Mouse (Mus musculus) hindbrain, embryonic 10.5 days (tissue): ENCODE data around the gene Siah1b. TPM values are rescaled to one million over a fixed set of nuclear protein-coding genes. Genes with fewer than 3 reads are reported as not detected.

Experiments used
- DNase-seq: peaks from one replicate; pipeline ENCODE4 v3.0.0-alpha.2; 2017; ENCODE audit warnings: low spot score
- H3K27ac ChIP-seq: fragments of 300-500 bp; sonication (generic); 2 replicates; pipeline ENCODE4 v1.5.1; 2016; ENCODE audit warnings: mild to moderate bottlenecking, moderate library complexity
- H3K27me3 ChIP-seq: fragments of 300-500 bp; sonication (generic); 2 replicates; pipeline ENCODE4 v1.6.1; 2016; ENCODE audit warnings: mild to moderate bottlenecking; ENCODE audit not compliant: poor library complexity, insufficient read depth, severe bottlenecking
- H3K36me3 ChIP-seq: fragments of 300-500 bp; sonication (generic); 2 replicates; pipeline ENCODE4 v1.6.1; 2016; ENCODE audit warnings: mild to moderate bottlenecking, moderate library complexity
- H3K4me1 ChIP-seq: fragments of 300-500 bp; sonication (generic); replicated peaks from 2 replicates; pipeline ENCODE4 v1.6.1; 2016; ENCODE audit warnings: mild to moderate bottlenecking
- H3K4me3 ChIP-seq: fragments of 300-500 bp; sonication (generic); 2 replicates; pipeline ENCODE4 v1.5.1; 2016; ENCODE audit warnings: mild to moderate bottlenecking, moderate library complexity
- H3K9me3 ChIP-seq: fragments of 300-500 bp; sonication (generic); 2 replicates; pipeline ENCODE4 v1.6.1; 2016; ENCODE audit warnings: mild to moderate bottlenecking, moderate library complexity
- WGBS: fragments of 180-500 bp; shearing (Covaris S2); methylation state at CpG from one replicate; pipeline ENCODE4 v1.1.7; 2016; 5-methylcytosine and 5-hydroxymethylcytosine counted together
- polyA plus RNA-seq: library from polyadenylated mRNA; unstranded; fragments of >200 nt; fragmentation: Nextera tagmentation; extraction: Ambion mirVana; gene quantifications from 2 replicates; pipeline ENCODE4 v1.2.1, GENCODE M21; 2016

Gene Siah1b
- polyA plus RNA-seq, 1 experiment from 2014 or later, result 42.0 TPM

GRCm38 (mm10) chrX:164068968-164069367 lies 7.3 kb downstream of the Siah1b start:
- peaks cover 6% of the 10 kb centered on the region; the same call in 1 of the 2 replicates for H3K27me3 ChIP-seq
- H3K9me3 ChIP-seq, result no peaks in the 10 kb centered on the region
- no peaks in the 10 kb centered on the region for H3K4me1 ChIP-seq
- peaks cover 33% of the 10 kb centered on the region for H3K36me3 ChIP-seq
- 85% methylated on average over 4 of the region's 4 CpGs for WGBS
- no peak for DNase-seq
- no peak overlapping the region for H3K4me3 ChIP-seq
- no peak overlapping the region for H3K27ac ChIP-seq

GRCm38 (mm10) chrX:164066185-164066584 lies 10.1 kb downstream of the Siah1b start:
- Histone ChIP-seq H3K27ac (no peak overlapping the region), H3K9me3 (no peaks in the 10 kb centered on the region), H3K4me3 (no peak overlapping the region), H3K4me1 (no peaks in the 10 kb centered on the region), H3K27me3 (peaks cover 21% of the 10 kb centered on the region), H3K36me3 (peaks cover 6% of the 10 kb centered on the region)
- peak; percentile 46 for DNase-seq
- 16% methylated on average over 2 of the region's 2 CpGs for WGBS

GRCm38 (mm10) chrX:164059070-164059469 lies 17.2 kb downstream of the Siah1b start:
- Histone ChIP-seq H3K27ac (no peak overlapping the region), H3K9me3 (no peaks in the 10 kb centered on the region), H3K27me3 (peaks cover 48% of the 10 kb centered on the region), H3K4me1 (peaks cover 6% of the 10 kb centered on the region; the same call in 1 of the 2 replicates), H3K36me3 (no peaks in the 10 kb centered on the region), H3K4me3 (no peak overlapping the region)
- DNase-seq, result no peak
- 67% methylated on average over 4 of the region's 4 CpGs for WGBS

DNA sequence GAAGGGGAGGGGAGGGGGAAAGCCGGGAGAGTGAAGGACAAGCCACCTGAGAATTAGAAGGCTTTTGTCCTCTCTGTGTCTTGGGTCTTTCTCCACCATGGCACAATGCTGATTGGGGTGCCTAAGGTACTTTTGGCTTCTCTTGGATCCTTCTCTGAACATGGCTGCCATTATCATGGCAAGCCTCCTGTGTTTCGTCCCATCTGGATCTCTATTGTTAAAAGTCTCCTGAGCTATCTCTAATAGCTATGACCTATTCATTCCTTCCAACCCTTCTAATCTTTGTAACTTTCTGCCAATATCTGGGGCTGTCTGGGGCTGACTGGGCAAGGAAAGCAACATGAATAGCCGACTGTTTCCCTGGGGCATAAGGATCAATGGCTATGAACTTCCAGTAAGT lies 17.8 kb downstream of the Siah1b start:
- Histone ChIP-seq H3K36me3 (no peaks in the 10 kb centered on the region), H3K27ac (no peak overlapping the region), H3K9me3 (no peaks in the 10 kb centered on the region), H3K4me1 (peaks cover 6% of the 10 kb centered on the region; the same call in 1 of the 2 replicates), H3K27me3 (peaks cover 46% of the 10 kb centered on the region), H3K4me3 (no peak overlapping the region)
- no peak for DNase-seq
- WGBS, result 81% methylated on average over 3 of the region's 3 CpGs

- peaks cover 25% of the 10 kb centered on the region for H3K27me3 ChIP-seq
- no peaks in the 10 kb centered on the region for H3K36me3 ChIP-seq
- no peak overlapping the region for H3K27ac ChIP-seq
- 89% methylated on average over 4 of the region's 4 CpGs for WGBS
- no peak overlapping the region for H3K4me3 ChIP-seq
- DNase-seq, result no peak
- no peaks in the 10 kb centered on the region for H3K9me3 ChIP-seq
- peaks cover 6% of the 10 kb centered on the region; the same call in 1 of the 2 replicates for H3K4me1 ChIP-seq
Measured at GRCm38 (mm10) chrX:164055726-164056125, 20.6 kb downstream of the Siah1b start.

- no peak overlapping the region for H3K27ac ChIP-seq
- no peak for DNase-seq
- WGBS, result 75% methylated on average over 2 of the region's 2 CpGs
- no peak overlapping the region for H3K4me3 ChIP-seq
- H3K9me3 ChIP-seq, result no peaks in the 10 kb centered on the region
- H3K36me3 ChIP-seq, result no peaks in the 10 kb centered on the region
- H3K27me3 ChIP-seq, result peaks cover 16% of the 10 kb centered on the region
- H3K4me1 ChIP-seq, result no peaks in the 10 kb centered on the region
Measured at GRCm38 (mm10) chrX:164046736-164047135, 29.6 kb downstream of the Siah1b start.

- Histone ChIP-seq H3K27me3 (peaks cover 42% of the 10 kb centered on the region), H3K27ac (no peak overlapping the region), H3K9me3 (no peaks in the 10 kb centered on the region), H3K4me3 (no peak overlapping the region), H3K4me1 (no peaks in the 10 kb centered on the region), H3K36me3 (no peaks in the 10 kb centered on the region)
- DNase-seq, result no peak
- 70% methylated on average over 13 of the region's 13 CpGs for whole genome bisulfite sequencing
Measured at GRCm38 (mm10) chrX:164042069-164042468, 34.2 kb downstream of the Siah1b start.

GRCm38 (mm10) chrX:164038882-164039281 lies 37.4 kb downstream of the Siah1b start:
- peaks cover 47% of the 10 kb centered on the region for H3K27me3 ChIP-seq
- H3K9me3 ChIP-seq, result no peaks in the 10 kb centered on the region
- H3K4me3 ChIP-seq, result no peak overlapping the region
- DNase-seq, result no peak
- no peaks in the 10 kb centered on the region for H3K36me3 ChIP-seq
- H3K27ac ChIP-seq, result no peak overlapping the region
- WGBS, result 40% methylated on average over 2 of the region's 2 CpGs
- no peaks in the 10 kb centered on the region for H3K4me1 ChIP-seq

DNA sequence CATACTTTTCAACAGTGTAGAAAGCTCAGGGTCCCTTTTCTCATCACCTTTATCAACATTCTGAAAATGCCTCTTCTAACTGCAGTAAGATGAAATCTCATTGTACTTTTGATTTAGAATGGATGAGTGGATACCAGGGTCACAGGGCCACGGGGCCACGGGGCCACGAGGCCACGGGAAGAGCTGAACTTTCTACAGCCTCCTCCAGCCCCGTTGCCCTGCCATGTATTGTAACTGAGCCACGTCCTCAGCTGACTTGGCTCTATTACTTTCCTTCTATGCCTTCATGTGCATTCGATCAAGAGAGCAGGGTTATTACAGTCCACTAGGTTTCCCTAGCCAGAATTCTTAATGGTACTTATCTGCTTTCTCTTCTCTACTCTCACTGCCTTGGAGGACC lies 40.4 kb downstream of the Siah1b start:
- 90% methylated on average over 7 of the region's 7 CpGs for WGBS
- Histone ChIP-seq H3K9me3 (no peaks in the 10 kb centered on the region), H3K4me3 (no peak overlapping the region), H3K27ac (no peak overlapping the region), H3K4me1 (no peaks in the 10 kb centered on the region), H3K36me3 (no peaks in the 10 kb centered on the region), H3K27me3 (peaks cover 35% of the 10 kb centered on the region)
- DNase-seq, result no peak

- Histone ChIP-seq H3K36me3 (no peaks in the 10 kb centered on the region), H3K9me3 (no peaks in the 10 kb centered on the region), H3K27ac (no peak overlapping the region), H3K4me3 (no peak overlapping the region), H3K27me3 (peaks cover 38% of the 10 kb centered on the region), H3K4me1 (no peaks in the 10 kb centered on the region)
- 92% methylated on average over 2 of the region's 2 CpGs for WGBS
- DNase-seq, result no peak
Measured at GRCm38 (mm10) chrX:164035401-164035800, 40.9 kb downstream of the Siah1b start.

DNA sequence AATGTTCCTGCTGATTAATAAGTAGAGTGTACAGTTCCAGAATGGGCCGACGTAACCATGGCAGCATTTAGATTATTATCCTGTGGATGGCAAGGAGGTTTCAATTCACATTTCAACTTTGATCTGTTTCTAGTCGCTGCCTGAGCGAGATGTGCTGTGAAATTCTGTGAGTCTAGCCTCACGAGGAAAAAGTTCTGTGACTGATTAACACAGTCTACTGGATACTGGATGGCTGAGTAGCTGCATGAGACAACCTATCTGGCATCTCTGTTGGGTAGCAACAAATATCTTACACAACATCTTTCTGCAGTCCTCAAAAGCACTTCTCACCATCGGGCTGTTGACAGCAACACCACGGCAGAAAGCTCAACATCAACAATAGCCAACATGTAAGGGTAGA lies 43.8 kb downstream of the Siah1b start:
- no peak for DNase-seq
- 87% methylated on average over 7 of the region's 7 CpGs for WGBS
- no peaks in the 10 kb centered on the region for H3K9me3 ChIP-seq
- no peaks in the 10 kb centered on the region for H3K36me3 ChIP-seq
- H3K4me3 ChIP-seq, result no peak overlapping the region
- no peak overlapping the region for H3K27ac ChIP-seq
- no peaks in the 10 kb centered on the region; the same call in 1 of the 2 replicates for H3K4me1 ChIP-seq
- H3K27me3 ChIP-seq, result peaks cover 32% of the 10 kb centered on the region

DNA sequence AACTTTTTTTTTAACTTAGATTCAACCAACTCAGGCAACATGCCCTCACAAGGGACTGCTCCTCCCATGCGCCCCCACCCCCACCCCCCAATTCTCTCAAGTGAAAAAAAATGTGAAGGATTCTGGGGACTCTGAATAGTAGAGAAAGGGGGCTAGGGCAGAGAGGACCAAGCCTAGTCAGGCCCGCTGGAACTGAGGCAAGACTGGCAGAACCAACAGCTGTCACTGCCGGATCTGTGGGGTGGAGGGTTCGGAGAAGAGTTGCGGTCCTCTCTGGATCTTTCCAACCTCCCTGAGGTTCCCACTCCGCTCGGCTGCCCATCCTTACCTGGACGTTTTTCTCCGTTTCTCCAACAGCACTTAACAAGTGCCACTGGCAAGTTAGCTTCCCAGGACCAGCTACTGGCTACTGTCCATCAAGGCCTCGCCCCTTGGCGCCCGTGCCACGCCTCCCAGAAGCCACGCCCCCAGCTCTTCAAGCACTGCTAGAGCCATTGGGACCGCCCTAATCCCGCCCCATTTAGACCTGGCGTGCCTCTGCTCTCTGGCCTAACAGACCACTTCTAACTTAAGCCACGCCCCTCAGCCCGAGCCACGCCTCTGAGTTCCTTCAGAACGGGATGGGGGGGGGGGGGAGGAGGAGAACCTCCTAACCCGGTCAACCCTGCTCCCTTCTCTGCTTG lies 48.5 kb downstream of the Siah1b start, which contains the start of gene Car5b:
TSS of gene Car5b (minus strand) at position 391 of the 683 bp plus-strand sequence.
- peak; percentile 86 for DNase-seq
- Histone ChIP-seq H3K27ac (no peak within 1 kb of the TSS), H3K9me3 (no peaks in the 10 kb centered on the region), H3K4me3 (peak within 1 kb of the TSS; percentile 45), H3K36me3 (no peaks in the 10 kb centered on the region), H3K4me1 (no peaks in the 10 kb centered on the region; the same call in 1 of the 2 replicates), H3K27me3 (peaks cover 40% of the 10 kb centered on the region)
- WGBS, result 19% methylated on average over 22 of the region's 22 CpGs
